Mouse (Mus musculus): ENCODE results near the gene Cbln4.

Cbln4 gene

DNA sequence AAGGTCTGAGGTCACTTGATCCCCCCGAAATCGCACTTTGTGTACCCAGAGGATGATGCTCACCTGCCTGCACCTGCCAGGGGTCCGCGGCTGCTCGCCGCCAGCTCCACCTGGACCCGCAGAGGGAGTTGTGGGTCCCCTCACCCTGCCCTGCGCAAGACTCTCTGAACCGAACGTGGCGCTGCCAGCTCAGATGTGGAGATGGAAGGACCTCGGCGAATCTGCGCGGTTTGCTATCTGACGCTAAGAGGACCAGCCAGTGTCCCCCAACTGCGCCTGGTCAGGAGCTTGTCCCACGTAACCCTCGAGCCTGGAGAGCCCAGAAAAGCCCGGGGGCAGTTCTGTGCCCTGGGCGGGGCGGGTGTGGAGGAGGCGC, at the start of gene Cbln4:
Cbln4 (minus strand) TSS at position 232 of the 376 bp plus-strand sequence.
- Histone ChIP-seq H3K4me1 (replicated peaks; ENCODE audit: low read depth, low read length) (peaks cover 36% of the 10 kb centered on the region), H3K27me3 (ENCODE audit: insufficient read depth, low read length) (peaks cover 74% of the 10 kb centered on the region), H3K36me3 (ENCODE audit: insufficient read depth, low read length) (no peaks in the 10 kb centered on the region), H3K9me3 (ENCODE audit: low read length) (no peaks in the 10 kb centered on the region), H3K4me3 (replicated peaks; ENCODE audit: low read length) (peak within 1 kb of the TSS; percentile 80)
- TF ChIP-seq CTCF (conservative IDR thresholded peaks at IDR 0.05; ENCODE audit: low read length) (no peak), NANOG (IDR thresholded peaks at IDR 0.05; ENCODE audit: borderline replicate concordance, low read length) (no peak), POU5F1 (IDR thresholded peaks at IDR 0.05; ENCODE audit: borderline replicate concordance, low read length) (no peak)

DNA sequence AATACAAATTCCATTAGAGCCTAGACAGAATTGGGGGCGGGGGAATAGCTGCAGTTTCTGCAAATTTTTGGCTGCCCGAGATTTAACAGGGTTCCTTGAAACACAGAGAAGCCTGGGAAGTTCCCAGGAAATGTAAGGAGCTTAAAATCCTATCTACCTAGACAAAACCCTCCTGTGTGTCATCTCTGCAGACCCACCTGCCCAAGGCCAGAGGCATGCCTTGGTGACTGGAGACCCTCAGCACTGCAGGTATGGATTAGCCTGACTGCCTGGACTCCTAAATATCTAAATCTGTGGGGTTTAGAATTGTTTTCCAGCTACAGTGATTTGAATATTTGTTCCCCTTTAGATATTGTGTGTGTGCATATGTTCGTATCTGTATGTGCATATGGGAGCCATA, 35.3 kb upstream of the Cbln4 start:
- H3K4me3 ChIP-seq (replicated peaks; ENCODE audit: low read length), result no peak overlapping the region
- TF ChIP-seq POU5F1 (IDR thresholded peaks at IDR 0.05; ENCODE audit: borderline replicate concordance, low read length), result no peak
- no peak for TF ChIP-seq CTCF (conservative IDR thresholded peaks at IDR 0.05; ENCODE audit: low read length)
- TF ChIP-seq NANOG (IDR thresholded peaks at IDR 0.05; ENCODE audit: borderline replicate concordance, low read length), result no peak
- H3K4me1 ChIP-seq (replicated peaks; ENCODE audit: low read depth, low read length), result no peaks in the 10 kb centered on the region
- no peaks in the 10 kb centered on the region for H3K9me3 ChIP-seq (ENCODE audit: low read length)
- no peaks in the 10 kb centered on the region for H3K27me3 ChIP-seq (ENCODE audit: insufficient read depth, low read length)
- no peaks in the 10 kb centered on the region for H3K36me3 ChIP-seq (ENCODE audit: insufficient read depth, low read length)

DNA sequence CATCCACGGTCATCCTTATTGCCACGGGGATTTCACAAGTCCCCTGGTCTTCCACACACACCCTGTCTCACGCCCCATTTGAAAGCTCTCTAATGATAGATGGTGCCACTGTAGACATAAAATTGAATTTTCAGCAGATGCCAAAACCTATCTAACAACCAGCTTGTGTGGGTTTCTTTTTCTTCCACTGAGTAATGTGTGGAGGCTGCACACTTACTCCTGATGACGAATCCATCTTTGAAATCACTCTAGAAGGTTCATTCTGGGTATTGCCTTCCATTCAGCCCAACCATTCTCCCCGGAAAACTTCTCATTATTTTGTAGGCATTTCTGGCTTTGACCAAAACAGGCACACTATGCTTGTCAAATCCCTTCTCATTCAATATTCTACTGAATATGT, 33.0 kb upstream of the Cbln4 start:
- H3K9me3 ChIP-seq (ENCODE audit: low read length), result no peaks in the 10 kb centered on the region
- no peak for TF ChIP-seq POU5F1 (IDR thresholded peaks at IDR 0.05; ENCODE audit: borderline replicate concordance, low read length)
- no peak for TF ChIP-seq CTCF (conservative IDR thresholded peaks at IDR 0.05; ENCODE audit: low read length)
- no peak for TF ChIP-seq NANOG (IDR thresholded peaks at IDR 0.05; ENCODE audit: borderline replicate concordance, low read length)
- H3K27me3 ChIP-seq (ENCODE audit: insufficient read depth, low read length), result no peaks in the 10 kb centered on the region
- no peak overlapping the region for H3K4me3 ChIP-seq (replicated peaks; ENCODE audit: low read length)
- no peaks in the 10 kb centered on the region for H3K4me1 ChIP-seq (replicated peaks; ENCODE audit: low read depth, low read length)
- no peaks in the 10 kb centered on the region for H3K36me3 ChIP-seq (ENCODE audit: insufficient read depth, low read length)

DNA sequence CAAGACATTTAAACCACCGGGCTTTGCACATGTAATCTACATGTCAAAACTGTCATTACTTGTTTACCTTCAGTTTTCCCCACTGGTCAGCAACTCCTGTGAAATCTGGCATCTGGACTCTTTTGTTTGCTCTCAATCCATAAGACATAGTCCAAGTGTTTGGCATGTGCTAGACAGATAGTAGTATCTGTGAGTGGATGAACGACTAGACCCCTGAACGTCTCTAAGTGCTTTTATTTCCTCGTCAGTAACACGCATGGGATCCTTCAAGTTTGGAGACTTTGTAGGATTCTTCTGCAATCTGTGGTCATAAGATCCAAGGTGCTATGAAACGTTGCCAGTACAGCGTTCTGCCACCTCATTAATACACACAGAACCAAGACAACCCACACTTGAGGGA, 19.6 kb upstream of the Cbln4 start:
- Histone ChIP-seq H3K9me3 (ENCODE audit: low read length) (no peaks in the 10 kb centered on the region), H3K27me3 (ENCODE audit: insufficient read depth, low read length) (no peaks in the 10 kb centered on the region), H3K4me1 (replicated peaks; ENCODE audit: low read depth, low read length) (peaks cover 23% of the 10 kb centered on the region), H3K4me3 (replicated peaks; ENCODE audit: low read length) (no peak overlapping the region), H3K36me3 (ENCODE audit: insufficient read depth, low read length) (no peaks in the 10 kb centered on the region)
- TF ChIP-seq POU5F1 (IDR thresholded peaks at IDR 0.05; ENCODE audit: borderline replicate concordance, low read length) (no peak), NANOG (IDR thresholded peaks at IDR 0.05; ENCODE audit: borderline replicate concordance, low read length) (no peak), CTCF (conservative IDR thresholded peaks at IDR 0.05; ENCODE audit: low read length) (no peak)

DNA sequence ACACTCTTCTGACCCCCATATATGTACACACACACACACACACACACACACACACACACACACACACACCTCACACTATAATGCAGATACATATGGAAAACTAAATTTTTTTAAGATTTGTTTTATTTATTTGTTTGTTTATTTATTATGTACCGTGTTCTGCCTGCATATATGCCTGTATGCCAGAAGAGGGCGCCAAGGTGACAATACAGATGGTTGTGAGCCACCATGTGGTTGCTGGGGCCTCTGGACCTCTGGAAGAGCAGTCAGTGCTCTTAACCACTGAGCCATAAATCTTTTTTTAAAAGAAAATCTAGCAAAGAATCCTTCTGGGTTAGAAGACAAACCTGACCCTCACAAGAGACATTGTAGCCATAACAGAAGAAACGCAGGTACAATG, 16.5 kb upstream of the Cbln4 start:
- Histone ChIP-seq H3K9me3 (ENCODE audit: low read length) (no peaks in the 10 kb centered on the region), H3K27me3 (ENCODE audit: insufficient read depth, low read length) (no peaks in the 10 kb centered on the region; the same call in 1 of the 2 replicates), H3K4me3 (replicated peaks; ENCODE audit: low read length) (no peak overlapping the region), H3K4me1 (replicated peaks; ENCODE audit: low read depth, low read length) (peaks cover 23% of the 10 kb centered on the region), H3K36me3 (ENCODE audit: insufficient read depth, low read length) (no peaks in the 10 kb centered on the region)
- TF ChIP-seq POU5F1 (IDR thresholded peaks at IDR 0.05; ENCODE audit: borderline replicate concordance, low read length) (no peak), NANOG (IDR thresholded peaks at IDR 0.05; ENCODE audit: borderline replicate concordance, low read length) (no peak), CTCF (conservative IDR thresholded peaks at IDR 0.05; ENCODE audit: low read length) (peak; percentile 56)

- Histone ChIP-seq H3K36me3 (ENCODE audit: insufficient read depth, low read length) (no peaks in the 10 kb centered on the region), H3K9me3 (ENCODE audit: low read length) (no peaks in the 10 kb centered on the region), H3K4me1 (replicated peaks; ENCODE audit: low read depth, low read length) (peaks cover 23% of the 10 kb centered on the region), H3K4me3 (replicated peaks; ENCODE audit: low read length) (no peak overlapping the region), H3K27me3 (ENCODE audit: insufficient read depth, low read length) (no peaks in the 10 kb centered on the region; the same call in 1 of the 2 replicates)
- no peak for TF ChIP-seq NANOG (IDR thresholded peaks at IDR 0.05; ENCODE audit: borderline replicate concordance, low read length)
- TF ChIP-seq POU5F1 (IDR thresholded peaks at IDR 0.05; ENCODE audit: borderline replicate concordance, low read length), result no peak
- TF ChIP-seq CTCF (conservative IDR thresholded peaks at IDR 0.05; ENCODE audit: low read length), result no peak
These were observed 15.8 kb upstream of the Cbln4 start for GRCm38 (mm10) chr2:172058936-172059665.

DNA sequence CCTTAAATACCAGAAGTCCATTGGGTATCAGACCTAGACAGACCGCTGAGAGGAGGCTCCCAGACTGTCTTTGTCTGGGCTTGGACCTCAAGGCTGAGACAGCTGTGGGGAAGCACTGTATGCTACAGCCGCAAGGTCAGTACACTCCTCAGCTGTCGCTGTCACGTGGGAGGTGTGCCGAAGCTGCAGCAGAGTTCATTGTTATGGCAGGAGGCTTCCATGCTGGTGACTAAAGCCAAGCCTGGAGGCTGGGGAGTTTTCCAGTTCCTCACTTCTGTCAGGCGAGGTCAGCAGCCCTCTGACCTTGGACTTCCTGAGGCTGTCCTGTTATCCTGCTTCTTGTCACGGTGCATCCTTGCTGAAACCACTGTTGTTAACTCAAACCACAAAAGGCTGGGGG, 2.7 kb upstream of the Cbln4 start:
- no peaks in the 10 kb centered on the region for H3K36me3 ChIP-seq (ENCODE audit: insufficient read depth, low read length)
- peaks cover 36% of the 10 kb centered on the region for H3K4me1 ChIP-seq (replicated peaks; ENCODE audit: low read depth, low read length)
- no peak overlapping the region for H3K4me3 ChIP-seq (replicated peaks; ENCODE audit: low read length)
- H3K9me3 ChIP-seq (ENCODE audit: low read length), result peaks cover 8% of the 10 kb centered on the region
- H3K27me3 ChIP-seq (ENCODE audit: insufficient read depth, low read length), result peaks cover 56% of the 10 kb centered on the region
- TF ChIP-seq NANOG (IDR thresholded peaks at IDR 0.05; ENCODE audit: borderline replicate concordance, low read length) (no peak), POU5F1 (IDR thresholded peaks at IDR 0.05; ENCODE audit: borderline replicate concordance, low read length) (no peak), CTCF (conservative IDR thresholded peaks at IDR 0.05; ENCODE audit: low read length) (no peak)

GRCm38 (mm10) chr2:172042607-172043234, 545 bp downstream of the Cbln4 start:
- Histone ChIP-seq H3K36me3 (ENCODE audit: insufficient read depth, low read length) (no peaks in the 10 kb centered on the region), H3K4me3 (replicated peaks; ENCODE audit: low read length) (peak overlapping the region; percentile 80), H3K27me3 (ENCODE audit: insufficient read depth, low read length) (peaks cover 76% of the 10 kb centered on the region), H3K9me3 (ENCODE audit: low read length) (no peaks in the 10 kb centered on the region), H3K4me1 (replicated peaks; ENCODE audit: low read depth, low read length) (peaks cover 36% of the 10 kb centered on the region)
- TF ChIP-seq POU5F1 (IDR thresholded peaks at IDR 0.05; ENCODE audit: borderline replicate concordance, low read length), result no peak
- TF ChIP-seq NANOG (IDR thresholded peaks at IDR 0.05; ENCODE audit: borderline replicate concordance, low read length), result no peak
- no peak for TF ChIP-seq CTCF (conservative IDR thresholded peaks at IDR 0.05; ENCODE audit: low read length)

Measured in E14TG2a.4 (cell line).